Mouse (Mus musculus) embryo, embryonic 10.5 days (tissue): Measurements from ENCODE around the gene Wbp2nl.

Source experiments
- DNase-seq: peaks from one replicate; pipeline ENCODE4 v3.0.0-alpha.2; 2015; ENCODE audit warnings: low spot score

Gene Wbp2nl

DNA sequence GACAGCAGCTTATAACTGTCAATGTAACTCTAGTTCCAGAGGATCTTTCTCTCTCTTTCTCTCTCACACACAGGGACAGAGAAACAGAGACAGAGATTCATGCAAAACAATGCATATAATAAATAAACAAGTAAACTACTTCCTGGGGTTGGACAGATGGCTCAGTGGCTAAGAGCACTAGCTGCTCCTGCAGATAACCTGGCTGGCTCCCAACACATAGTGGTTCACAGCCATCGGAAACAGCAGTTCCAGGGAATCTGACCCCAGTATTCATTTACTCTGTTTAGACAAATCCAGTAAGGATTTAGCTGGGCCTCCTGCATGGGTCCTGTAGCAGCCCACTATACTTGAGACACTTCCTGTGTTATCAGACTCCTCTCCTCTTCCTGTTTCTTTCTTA lies 20.9 kb downstream of the Wbp2nl start:
- no peak for DNase-seq

DNA sequence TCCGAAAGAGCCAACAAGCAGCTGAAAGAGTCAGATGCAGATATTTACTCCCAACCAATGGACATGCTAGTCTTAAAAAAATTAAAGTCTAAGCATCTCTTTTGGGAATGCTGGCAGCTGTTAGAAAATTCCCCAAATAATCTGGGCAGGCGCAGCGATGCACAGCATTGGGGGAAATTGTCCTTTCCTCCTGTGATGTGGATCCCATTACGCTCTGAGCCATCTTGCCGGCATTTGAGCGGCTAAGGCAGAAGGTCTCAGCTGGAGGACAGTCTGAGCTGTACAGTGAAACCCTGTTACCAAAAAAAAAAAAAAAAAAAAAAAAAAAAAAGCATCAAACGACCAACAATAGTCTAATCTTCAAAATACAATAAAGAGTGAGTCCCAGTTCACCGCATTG lies 23.4 kb downstream of the Wbp2nl start:
- no peak for DNase-seq

GRCm38 (mm10) chr15:82325382-82325781 lies 26.6 kb downstream of the Wbp2nl start:
- no peak for DNase-seq

- DNase-seq = no peak
Observed at GRCm38 (mm10) chr15:82335194-82335593, 36.4 kb downstream of the Wbp2nl start.

GRCm38 (mm10) chr15:82336629-82337028 lies 37.9 kb downstream of the Wbp2nl start:
- no peak for DNase-seq

DNA sequence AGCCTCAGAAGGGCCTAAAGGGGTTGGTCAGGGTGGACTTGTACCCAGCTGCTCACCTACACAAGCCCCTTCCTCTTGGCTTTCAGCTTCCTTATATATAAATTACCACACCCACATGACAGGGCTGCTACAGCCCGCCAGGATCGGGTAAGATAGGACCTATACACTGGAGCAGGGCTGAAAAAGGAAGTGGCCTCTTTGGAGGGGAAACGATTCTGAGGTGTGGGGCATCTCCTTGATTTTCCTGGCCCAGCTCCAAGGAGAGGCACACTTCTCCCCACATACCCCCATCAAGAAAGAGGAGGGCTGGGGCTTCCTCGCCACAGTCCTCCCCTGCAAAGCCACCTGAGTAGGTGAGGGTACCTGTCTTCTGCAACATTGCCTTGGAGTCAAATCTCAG lies 39.1 kb downstream of the Wbp2nl start:
- DNase-seq = no peak

DNA sequence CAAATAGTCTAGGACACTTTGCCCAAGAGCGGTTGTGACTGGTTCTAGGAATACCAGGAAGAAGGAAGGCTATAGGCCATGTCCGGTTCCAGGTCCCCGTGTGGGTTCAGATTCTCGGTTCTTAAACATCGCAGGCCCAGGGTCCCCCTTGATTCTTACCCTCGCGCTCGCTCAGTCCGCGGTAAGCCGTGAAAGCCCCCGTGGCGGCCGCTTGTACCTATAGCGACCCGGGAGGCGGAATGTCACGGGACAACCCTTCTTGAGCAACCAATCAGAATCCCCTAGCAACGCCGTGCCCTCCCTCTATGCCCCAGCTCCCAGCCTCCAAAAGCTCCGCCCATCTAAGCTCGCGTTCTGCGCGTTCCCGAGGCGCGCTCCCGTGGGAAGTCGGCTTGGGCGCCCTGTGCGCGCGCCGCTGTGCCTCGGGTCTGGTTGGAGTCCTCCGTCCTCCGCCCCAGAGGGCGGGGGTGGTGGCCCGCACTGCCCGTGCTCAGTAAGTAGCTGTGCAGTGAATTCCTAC lies 39.9 kb downstream of the Wbp2nl start, which contains the start of the genes Naga, Pheta2 and Smdt1:
Naga (minus strand) TSS at position 333 of the 520 bp plus-strand sequence.
Pheta2 (plus strand) TSS at position 350 of the 520 bp plus-strand sequence.
Smdt1 (plus strand) TSS at position 367 of the 520 bp plus-strand sequence.
- peak; percentile 97 for DNase-seq

- DNase-seq = no peak
Observed at GRCm38 (mm10) chr15:82339150-82339549, 40.4 kb downstream of the Wbp2nl start.

DNA sequence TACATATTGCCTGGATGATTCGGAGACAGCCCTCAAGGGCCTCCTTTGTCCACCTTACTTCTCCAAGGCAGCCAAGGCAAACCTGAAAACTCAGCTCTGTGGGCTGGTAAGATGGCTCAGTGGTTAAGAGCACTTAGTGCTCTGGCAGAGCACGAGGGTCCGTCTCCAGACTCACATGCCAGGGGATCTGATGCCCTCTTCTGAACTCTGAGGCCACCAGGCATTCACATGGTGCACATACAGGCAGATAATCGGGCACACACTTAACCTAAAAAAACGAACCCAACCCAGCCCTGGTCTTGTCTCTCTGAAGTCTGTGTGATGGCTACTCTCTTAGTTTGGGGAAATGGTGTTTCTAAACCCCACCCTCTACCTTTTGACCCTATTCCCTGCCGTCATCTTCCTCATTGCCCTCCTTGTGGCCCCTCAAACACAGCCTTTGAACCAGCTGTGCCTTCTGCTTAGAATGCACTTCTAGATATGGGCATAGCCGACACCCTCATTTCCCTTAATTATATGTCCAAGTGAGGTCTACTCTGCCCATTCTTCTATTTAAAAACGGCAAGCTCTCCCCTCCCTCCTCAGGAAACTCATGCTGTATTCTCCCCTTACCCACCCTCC lies 41.0 kb downstream of the Wbp2nl start:
- DNase-seq = no peak

- DNase-seq = no peak
Observed at GRCm38 (mm10) chr15:82340414-82341035, 41.8 kb downstream of the Wbp2nl start.

DNA sequence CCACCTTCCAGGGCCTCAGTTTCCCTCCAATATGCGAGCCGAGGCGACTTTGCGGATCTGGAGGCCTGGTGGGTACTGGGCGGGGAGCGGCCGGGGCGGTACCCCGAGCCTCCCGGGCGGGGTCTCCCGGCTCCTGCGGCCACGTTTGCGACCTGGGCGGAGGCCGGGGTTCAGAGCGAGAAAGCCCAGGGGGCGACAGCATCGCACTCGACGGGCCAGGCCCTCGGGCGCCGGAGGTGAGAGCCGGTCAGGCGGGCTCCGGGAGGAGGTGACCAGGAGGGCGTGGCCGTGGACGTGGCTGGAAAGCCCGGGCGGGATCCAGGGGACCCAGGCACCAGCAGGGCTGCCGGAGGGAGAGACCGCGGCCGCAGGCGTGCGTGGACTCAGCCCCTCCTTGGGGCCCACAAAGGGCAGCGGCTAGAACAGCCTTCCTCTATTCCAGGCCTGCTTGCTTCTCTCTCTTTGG lies 42.3 kb downstream of the Wbp2nl start:
- DNase-seq = peak; percentile 47

GRCm38 (mm10) chr15:82341675-82342542 lies 43.2 kb downstream of the Wbp2nl start:
- DNase-seq = no peak

- no peak for DNase-seq
Observed at GRCm38 (mm10) chr15:82342543-82342935, 43.8 kb downstream of the Wbp2nl start.

- DNase-seq = no peak
Observed at GRCm38 (mm10) chr15:82343368-82344287, 44.9 kb downstream of the Wbp2nl start.

DNA sequence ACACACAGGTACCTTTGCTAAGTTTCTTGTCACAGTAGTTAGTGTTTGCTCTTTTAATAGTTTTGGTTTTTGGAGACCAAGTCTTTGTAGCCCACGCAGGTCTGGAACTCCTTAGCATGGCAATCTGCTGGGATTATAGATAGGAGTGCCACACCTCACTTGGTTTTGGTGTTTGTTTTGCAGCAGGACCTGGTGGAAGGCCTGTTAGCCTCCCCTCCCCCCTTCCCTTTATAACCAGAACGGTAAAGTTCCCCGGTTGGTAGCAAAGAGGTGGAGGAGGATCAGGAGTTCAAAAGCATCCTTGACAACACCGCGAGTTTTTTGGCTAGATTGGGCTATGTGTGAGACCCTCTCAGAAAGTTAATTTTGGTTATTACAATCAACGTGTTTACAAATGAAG lies 46.2 kb downstream of the Wbp2nl start:
- no peak for DNase-seq

- peak; percentile 99 for DNase-seq
Observed at GRCm38 (mm10) chr15:82345820-82346470, 47.2 kb downstream of the Wbp2nl start.

DNA sequence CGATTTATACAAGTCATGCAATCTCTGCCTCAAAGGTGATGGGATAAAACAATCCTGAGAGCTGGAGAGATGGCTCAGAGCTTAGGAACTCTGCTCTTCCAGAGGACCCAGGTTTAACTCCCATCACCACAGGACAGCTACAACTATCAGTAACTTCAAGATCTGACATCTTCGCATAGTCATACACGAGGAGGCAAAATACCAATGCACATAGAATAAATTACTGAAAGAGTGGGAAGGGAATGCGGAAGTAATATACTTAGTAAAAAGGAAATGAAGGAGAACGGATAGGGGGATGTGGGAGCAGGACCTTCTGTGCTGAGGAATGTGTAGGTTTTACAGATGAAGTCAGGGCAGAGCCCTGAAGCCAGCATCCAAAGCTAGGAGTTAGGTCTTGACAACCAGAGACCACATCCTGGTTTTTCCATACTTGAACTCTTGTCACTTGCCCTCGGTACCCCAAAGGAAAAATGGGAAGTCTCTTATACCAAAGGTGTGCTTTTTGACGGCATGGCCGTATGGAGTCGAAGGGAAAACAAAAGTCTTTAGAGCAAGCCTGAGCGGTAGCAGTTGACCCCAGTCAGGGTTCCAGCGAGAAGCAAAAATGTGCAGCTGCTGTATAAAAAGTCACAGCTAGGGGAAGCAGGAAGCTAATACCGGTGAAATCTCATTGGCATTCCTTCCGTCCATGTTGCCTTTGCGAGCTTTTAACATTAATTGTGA lies 48.0 kb downstream of the Wbp2nl start:
- no peak for DNase-seq

GRCm38 (mm10) chr15:82347303-82347676 lies 48.5 kb downstream of the Wbp2nl start:
- DNase-seq = no peak

GRCm38 (mm10) chr15:82347852-82348251 lies 49.1 kb downstream of the Wbp2nl start:
- DNase-seq = no peak
